Mouse (Mus musculus): ENCODE data around the gene H2-Eb1. TPM values are rescaled to one million over a fixed set of nuclear protein-coding genes. Genes with fewer than 3 reads are reported as not detected.

The H2-Eb1 gene
- total RNA-seq (2022), result 10 to 100 TPM in 2 of 4 experiments, 1 to 10 TPM in 2; 2.7 to 26.0 (median 9.3) TPM

DNA sequence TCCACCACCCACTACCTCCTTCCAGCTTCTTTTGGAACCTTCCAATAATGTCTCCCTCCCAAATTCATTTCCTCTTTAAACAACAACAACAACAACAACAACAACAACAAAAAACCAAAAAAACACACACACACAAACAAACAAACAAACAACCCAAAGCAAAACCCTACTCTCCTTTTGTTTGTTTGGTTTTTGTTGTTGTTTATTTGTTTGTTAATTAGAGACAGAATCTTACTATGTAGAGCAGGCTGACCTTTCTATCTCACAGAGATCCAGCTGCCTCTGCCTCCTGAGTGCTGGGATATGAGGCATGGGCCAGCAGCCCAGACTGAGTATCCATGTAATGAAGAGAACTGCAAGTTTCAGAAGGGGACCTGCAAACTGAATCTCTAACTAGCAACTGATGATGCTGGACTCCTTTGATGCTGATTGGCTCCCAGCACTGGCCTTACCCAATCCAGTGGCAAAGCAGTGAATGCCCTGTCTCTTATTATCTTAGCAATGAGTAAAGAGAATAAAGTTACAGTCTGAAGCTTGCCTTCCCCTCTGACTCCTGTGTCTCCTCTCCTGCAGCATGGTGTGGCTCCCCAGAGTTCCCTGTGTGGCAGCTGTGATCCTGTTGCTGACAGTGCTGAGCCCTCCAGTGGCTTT is at the start of gene H2-Eb1:
H2-Eb1 (plus strand) TSS at position 488 of the 651 bp plus-strand sequence.
- DNase-seq (ENCODE audit: low spot score in 2 of 2), result peak; percentile 75 to 85

GRCm38 (mm10) chr17:34256501-34256900 is 49.2 kb upstream of the H2-Eb1 start:
- DNase-seq (ENCODE audit: low spot score in 2 of 2), result no peak

DNA sequence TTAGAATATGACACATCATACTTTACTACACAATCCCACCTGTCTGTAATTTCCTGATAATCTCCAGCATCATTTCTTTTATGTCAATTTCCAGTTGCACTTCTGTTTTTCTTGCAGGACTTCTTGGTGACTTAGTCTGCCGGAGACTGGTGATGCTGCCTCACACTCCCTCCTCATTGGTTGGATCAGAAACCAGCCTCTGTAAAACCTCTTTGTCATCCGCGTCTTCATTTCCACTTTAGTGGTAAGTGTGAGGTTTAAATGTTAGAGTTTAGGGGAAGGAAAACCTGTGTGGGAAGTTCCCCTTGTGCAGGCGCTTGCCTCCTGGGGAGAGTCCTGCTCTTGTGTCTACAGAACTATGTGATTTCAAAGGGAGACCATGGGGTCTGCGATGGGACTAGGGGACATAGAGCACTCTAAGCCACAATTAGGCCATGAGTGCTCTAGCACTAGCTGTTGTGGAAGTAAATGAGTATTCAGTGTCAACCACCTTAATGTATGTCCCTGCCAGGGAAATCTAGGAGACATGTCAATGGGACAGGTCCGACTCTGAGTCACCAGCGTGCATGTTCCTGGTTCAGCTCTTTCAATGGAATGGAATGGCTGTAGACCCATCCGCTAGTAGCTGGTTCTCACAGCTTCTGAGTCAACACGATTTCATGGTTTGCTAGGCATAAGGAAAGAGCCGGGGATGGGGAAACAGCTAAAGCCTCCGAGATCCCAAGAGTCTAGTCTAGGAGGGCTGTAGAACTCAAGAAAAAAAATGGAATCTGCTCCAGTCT is 47.9 kb upstream of the H2-Eb1 start, which contains the start of gene H2-Ab1:
H2-Ab1 (plus strand) TSS at position 96 of the 782 bp plus-strand sequence.
- DNase-seq (ENCODE audit: low spot score in 2 of 2), result peak; percentile 58 to 91

GRCm38 (mm10) chr17:34260551-34260950 is 45.1 kb upstream of the H2-Eb1 start:
- DNase-seq (ENCODE audit: low spot score in 2 of 2), result no peak

DNA sequence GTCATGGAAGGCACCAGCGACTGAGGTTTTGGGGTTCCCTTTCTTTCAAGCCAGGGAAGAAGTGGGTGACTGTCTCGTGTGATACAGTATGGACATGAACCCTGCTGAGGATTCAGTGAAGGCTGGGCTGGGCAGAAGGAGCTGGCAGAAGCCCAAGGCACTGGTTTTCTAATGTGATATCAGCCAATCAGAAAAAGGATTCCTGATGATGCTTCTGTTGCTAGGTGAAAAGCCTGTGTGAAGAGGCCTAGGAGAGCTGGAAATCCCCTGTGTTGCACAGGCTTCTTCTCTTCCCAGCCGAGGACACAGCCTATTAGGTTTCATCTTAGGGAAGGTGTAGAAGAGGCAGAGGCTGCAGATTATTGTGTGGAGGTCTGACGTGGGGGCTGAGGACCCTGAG is 44.2 kb upstream of the H2-Eb1 start:
- peak in 1 of 2 experiments; percentile 22 for DNase-seq (ENCODE audit: low spot score in 2 of 2)

- DNase-seq (ENCODE audit: low spot score in 2 of 2), result peak; percentile 24 to 51
Observed at GRCm38 (mm10) chr17:34263068-34263467, 42.6 kb upstream of the H2-Eb1 start.

DNA sequence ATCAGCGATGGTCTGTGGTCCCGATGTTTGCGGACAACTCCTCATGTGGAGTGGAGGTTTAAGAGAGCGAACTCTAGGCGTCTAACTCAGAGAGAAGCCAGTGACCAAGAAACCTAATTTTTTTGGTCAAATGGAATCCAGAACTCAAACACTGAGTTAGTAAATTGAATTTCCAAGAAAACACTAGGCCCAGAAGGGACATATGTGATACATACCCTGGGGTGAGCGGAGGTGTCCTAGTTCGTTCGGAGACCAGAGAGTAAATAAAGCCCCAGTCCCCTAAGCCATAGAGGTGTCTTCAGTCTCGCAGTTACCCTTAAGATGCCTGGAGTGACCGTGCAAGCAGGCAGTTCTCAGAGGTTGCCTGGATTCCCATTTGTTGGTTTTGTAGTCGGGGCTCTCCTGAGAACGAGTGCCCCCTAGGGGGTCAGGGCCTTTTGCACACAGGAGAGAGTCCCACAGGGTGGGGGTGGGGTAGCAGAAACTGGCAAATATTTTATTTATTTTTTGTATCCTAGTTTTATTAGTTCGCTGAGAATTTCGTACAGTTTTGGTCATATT is 41.8 kb upstream of the H2-Eb1 start:
- no peak for DNase-seq (ENCODE audit: low spot score in 2 of 2)

- DNase-seq (ENCODE audit: low spot score in 2 of 2), result no peak
Observed at GRCm38 (mm10) chr17:34264452-34265351, 41.0 kb upstream of the H2-Eb1 start.

DNA sequence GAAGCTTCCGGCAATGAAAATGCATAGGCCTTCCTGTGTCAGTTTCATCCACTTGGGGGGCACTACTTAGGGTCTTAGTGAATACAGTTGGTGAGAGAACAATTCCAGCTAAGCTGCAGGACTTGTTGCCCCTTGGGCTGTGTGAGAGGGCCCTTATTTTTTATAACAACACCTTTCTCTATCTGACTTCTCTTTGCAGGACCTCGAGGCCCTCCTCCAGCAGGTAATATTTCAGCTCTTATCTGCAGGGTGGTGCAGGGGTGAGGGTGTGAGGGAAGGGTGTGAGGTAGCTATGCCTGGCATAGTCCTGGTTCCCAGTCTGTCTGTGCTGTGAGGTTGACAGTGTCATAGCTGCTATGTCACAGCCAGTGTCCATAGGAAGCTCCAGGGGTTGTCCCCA is 37.4 kb upstream of the H2-Eb1 start:
- DNase-seq (ENCODE audit: low spot score in 2 of 2), result no peak

DNA sequence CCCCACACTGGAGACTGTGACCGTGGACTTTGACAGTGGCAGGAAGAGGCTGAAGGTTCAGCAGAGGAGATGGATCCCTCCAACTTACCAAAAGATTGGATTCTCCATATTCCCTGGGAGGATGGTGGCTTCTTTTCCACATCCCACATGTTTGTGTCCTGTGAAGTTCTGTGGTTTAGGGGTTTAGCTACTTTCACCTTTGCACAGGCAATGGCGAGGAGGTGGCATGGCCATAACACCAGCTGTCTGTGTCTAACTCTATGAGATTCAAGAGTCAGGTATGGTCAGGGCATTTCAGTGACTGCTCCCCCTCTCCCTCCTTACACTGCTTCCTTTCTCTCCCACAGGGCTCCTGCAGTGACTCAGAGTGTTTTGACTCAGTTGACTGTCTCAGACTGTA is 36.9 kb upstream of the H2-Eb1 start:
- no peak for DNase-seq (ENCODE audit: low spot score in 2 of 2)

DNA sequence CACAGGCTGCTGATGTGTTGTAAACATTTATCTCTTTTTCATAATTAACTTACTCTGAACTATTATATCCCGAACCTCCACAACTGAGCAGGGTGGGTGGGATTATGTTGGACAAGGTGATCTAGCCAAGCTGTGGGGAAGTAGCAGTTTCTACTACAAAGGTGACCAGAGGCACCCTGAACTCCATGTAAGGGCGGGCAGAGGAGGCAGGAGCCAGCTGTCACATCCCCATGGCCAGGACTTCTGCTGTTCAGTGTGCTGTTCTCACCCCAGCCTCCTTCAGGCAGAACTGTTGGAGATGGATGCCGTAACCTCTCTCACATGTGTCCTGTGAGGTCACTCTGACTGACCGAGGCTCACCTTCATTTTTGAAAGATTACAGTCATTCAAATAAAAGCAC is 35.9 kb upstream of the H2-Eb1 start:
- no peak for DNase-seq (ENCODE audit: low spot score in 2 of 2)

GRCm38 (mm10) chr17:34270230-34270629 is 35.4 kb upstream of the H2-Eb1 start:
- DNase-seq (ENCODE audit: low spot score in 2 of 2), result no peak

GRCm38 (mm10) chr17:34270940-34271339 is 34.7 kb upstream of the H2-Eb1 start:
- DNase-seq (ENCODE audit: low spot score in 2 of 2), result no peak

DNA sequence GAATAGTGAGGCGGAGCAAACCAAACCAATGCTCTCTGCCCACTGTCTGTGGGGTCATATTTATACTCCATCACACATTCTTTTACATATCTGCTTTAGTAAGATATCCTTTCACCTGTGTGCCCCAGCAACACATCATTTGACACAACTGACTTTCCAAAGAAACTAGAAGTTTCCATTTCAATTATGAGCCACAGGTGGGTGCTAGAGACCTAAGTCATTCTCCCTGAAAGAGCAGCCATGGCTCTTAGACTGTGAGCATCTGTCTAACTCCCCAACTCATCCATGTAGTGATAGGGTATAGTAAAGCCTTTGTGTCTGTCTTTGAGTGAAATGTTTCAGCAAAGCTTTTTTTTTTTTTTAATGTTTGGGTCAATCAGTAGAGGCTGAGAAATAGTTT is 33.6 kb upstream of the H2-Eb1 start:
- DNase-seq (ENCODE audit: low spot score in 2 of 2), result no peak

DNA sequence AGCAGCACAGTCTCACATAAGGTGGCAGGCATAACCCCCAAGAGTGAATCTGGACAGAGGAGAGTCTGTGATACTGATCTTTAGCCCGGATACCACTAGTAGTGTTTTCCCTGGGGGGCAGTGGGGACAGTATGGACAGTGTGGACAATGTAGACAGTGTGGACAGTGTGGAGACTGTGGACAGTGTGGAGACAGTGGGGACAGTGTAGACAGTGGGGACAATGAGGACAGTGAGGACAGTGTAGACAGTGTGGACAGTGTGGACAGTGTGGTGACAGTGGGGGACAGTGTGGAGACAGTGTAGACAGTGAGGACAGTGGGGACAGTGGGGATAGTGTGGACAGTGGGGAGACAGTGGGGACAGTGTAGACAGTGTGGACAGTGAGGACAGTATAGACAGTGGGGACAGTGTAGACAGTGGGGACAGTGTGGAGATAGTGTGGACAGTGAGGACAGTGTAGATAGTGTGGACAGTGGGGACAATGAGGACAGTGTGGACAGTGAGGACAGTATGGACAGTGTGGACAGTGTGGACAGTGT is 25.1 kb upstream of the H2-Eb1 start:
- no peak for DNase-seq (ENCODE audit: low spot score in 2 of 2)

DNA sequence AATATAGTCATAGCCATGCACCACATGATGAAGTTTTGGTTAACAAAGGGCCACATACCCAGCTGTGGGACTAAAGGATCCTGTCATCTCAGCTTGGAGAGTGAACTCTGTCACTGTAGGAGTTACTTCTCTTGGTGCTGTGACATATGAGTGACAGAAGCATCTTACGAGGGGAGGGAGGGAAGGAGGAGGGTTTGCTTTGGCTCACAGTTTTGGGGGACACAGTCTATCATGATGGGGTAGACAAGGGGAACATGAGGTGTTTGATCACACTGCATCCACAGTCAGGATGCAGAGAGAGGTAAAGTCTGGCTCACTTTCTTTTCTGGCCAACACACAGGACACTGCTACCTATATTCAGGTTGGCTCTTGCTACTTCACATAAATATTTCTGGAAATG is 23.8 kb upstream of the H2-Eb1 start:
- no peak for DNase-seq (ENCODE audit: low spot score in 2 of 2)

- DNase-seq (ENCODE audit: low spot score in 2 of 2), result no peak
Observed at GRCm38 (mm10) chr17:34285371-34285770, 20.3 kb upstream of the H2-Eb1 start.

- DNase-seq (ENCODE audit: low spot score in 2 of 2), result no peak
Observed at GRCm38 (mm10) chr17:34285848-34286247, 19.8 kb upstream of the H2-Eb1 start.

GRCm38 (mm10) chr17:34286501-34286900 is 19.2 kb upstream of the H2-Eb1 start:
- DNase-seq (ENCODE audit: low spot score in 2 of 2), result no peak

DNA sequence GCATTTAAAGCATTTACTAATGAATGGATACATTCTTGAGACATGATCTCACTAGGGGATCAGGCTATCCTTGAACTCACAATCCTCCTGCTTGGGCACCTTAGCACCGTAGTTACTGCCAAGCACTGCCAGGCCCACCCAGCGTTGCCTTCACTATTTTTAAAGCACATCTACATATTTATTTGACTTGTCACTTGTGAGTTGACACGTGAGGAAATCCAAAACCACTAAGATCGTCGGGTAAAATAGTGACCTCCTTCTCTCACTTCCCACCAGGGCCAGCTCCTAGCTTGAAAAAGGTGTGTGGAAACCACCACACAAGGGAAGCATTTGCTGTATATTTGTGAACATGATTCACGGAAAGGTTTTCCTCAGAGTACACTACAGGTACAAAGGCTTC is 18.7 kb upstream of the H2-Eb1 start:
- no peak for DNase-seq (ENCODE audit: low spot score in 2 of 2)

DNA sequence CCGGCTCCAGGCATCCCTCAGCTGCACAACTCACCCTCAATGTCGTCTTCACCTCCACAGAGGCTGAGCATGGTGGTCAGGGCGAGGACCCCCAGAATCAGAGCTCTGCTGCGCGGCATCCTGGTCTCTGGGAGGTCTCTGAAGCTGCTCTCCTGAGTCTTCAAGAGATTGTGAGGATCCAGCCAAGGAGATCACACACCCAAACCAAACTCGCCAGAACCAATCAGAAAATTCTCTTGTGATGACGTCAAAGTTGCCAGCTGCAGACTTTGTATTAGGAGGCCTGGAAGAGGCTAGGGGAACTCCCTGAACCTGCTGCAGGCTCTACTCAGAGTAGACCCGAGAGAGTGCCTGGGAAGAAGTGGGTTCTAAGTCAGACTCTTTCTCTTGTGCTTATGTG is 18.0 kb upstream of the H2-Eb1 start, which contains the start of gene H2-Aa:
H2-Aa (minus strand) TSS at position 176 of the 400 bp plus-strand sequence.
- peak; percentile 63 to 77 for DNase-seq (ENCODE audit: low spot score in 2 of 2)

Data from left cerebral cortex, adult 8-10 months (tissue).